Mouse (Mus musculus): ENCODE results near the gene Plekhg5.

Plekhg5 gene

DNA sequence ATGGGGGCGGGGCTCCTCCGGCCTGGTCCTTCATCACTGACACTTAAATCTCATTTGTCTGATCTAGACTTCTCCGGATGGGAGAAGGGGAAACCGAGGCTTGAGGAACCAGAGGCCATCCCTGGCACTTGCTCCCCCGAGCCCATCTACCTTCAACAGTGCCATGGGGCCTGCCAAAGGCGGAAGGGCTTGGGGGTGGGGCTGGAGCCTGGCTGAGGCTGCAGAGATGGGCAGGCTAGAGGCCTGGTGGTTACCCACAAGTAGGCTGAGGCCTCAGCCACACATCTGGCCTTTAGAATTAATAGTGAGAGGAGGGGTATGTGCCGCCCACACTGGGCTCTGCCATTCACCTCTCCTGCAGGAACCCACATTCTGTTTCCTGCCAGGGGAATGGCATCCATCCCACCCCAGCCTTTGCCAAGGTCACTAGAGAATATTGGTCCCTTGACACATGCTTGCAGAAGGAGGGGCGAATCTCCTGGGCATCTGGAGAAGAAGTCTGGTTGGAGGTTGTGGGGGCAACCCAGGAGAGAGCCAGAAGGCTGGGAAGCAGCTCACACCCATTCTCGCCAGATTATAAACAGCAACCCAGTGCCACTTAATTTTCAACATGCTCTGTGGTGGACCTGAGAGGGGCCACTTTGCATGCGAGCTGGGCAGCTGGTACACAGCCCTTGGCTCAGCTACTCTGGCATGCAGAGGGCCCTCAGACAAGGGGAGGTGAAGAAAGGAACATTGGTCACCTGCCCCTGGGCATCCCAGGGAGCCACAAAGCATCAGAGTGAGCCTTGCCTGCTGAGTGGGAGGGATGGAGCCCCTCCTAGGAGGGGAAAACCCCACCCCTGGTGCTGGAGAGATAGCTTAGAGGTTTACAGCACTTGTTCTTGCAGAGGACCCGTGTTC, 1.6 kb upstream of the Plekhg5 start:
- no peak for DNase-seq (ENCODE audit: low read depth, low spot score)

DNA sequence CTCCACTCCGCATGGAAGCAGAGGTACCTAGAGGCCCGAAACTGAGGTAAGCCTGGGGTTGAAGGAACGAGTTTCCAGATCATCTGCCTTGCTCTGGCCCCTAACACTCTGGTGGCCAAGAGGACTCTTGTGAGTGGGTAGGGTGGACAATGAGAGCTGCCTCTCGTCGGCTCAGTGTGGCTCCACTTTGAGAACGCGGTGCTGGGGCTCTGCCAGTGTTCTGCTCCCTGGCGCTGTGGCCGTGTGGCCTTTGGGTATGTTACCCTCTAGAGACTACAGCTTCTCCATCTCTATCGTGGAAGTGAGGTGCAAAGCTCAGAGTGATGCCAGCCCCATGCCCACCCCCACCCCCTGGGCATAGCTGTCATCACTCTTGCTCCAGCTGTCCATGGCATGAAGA, 357 bp downstream of the Plekhg5 start:
- DNase-seq (ENCODE audit: low read depth, low spot score): no peak

DNA sequence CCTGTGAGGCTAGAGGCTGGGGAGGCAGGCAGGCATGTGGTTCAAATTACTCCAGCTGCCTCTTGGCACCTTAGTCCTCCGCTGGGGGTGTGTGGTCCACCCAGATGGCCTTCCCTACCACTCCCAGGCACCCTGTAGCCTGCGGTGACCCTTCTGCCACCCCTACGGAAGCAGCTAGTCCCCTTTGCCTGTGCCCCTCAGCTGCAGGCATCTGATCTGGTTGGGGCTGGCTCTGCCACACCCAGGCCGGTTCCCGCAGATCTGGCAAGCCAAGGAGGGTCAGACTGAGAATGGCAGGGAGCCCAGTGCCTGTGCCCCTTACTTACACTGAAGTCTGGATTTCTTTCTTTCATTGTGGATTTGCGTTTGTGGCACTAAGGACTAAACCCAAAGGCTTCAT, 1.4 kb downstream of the Plekhg5 start:
- DNase-seq (ENCODE audit: low read depth, low spot score): no peak

DNA sequence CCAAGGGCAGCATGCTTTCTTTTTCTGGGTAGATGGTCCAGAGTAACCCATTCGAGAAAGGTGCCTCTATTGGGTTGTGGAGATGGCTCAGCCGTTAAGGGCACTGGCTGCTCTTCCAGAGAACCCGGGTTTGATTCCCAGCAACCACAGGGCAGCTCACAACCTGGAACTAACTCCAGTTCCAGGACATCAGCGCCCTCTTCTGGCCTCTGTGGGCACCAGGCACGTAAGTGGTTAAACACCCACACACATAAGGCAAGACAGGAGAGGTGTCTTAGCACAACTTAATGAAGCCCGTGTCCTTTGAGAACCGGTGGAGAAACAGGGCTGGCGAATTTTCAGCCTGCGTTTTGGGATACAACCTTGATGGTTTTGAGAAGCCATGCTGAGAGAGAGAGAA, 2.2 kb downstream of the Plekhg5 start:
- no peak for DNase-seq (ENCODE audit: low read depth, low spot score)

DNA sequence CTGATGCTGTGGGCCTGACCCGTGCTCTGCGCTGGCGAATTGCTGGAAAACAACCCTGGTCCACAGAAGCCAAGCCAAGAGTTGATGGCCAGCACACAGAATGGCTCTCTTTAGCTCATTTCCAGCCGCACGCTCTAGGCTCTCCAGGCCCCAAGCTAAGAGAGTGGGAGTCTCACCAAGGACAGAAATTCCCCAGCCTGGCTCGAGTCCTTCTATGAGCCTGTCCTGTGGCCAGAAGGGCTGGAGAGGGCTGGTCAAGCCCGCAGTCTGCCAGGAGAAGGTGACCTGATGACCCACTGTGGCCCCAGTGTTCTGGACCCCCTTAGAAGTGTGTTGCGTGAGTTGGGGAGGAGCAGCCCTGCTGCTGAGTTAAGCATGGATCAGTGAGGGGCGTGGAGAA, 4.9 kb downstream of the Plekhg5 start:
- DNase-seq (ENCODE audit: low read depth, low spot score): no peak

DNA sequence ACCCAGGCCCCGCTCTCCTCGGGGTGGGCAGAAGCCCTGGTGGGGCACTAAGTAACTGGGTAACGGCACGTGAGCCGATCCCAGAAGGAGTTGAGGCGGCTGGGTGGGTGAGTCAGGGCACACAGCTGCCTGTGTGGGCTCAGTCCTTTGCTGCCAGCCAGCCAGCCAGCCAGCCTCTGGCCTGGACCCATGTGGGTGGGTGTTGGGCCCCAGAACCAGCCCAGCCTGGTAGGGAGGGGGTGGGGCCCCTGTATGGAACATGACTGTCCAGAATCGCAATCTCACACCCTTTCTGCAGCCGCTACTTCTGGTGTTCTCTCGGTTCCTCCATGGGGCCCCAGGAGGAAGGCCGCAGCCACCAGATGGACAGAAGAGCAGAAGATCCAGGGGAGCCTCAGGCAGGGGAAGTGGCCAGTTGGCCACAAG, 5.8 kb downstream of the Plekhg5 start:
- DNase-seq (ENCODE audit: low read depth, low spot score): no peak

DNA sequence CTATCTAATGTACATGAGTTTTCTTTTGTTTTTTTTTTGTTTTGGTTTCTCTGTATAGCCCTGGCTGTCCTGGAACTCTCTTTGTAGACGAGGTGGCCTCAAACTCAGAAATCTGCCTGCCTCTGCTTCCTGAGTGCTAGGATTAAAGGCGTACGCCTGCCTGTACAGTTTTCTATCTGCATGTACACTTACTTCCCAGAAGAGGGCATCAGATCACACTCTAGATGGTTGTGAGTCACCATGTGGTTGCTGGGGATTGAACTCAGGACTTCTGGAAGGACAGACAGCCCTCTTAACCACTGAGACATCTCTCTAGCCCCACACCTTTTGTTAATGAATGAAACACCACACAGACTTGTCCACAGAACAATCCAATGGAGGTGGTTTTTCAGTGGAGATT, 7.0 kb downstream of the Plekhg5 start:
- no peak for DNase-seq (ENCODE audit: low read depth, low spot score)

DNA sequence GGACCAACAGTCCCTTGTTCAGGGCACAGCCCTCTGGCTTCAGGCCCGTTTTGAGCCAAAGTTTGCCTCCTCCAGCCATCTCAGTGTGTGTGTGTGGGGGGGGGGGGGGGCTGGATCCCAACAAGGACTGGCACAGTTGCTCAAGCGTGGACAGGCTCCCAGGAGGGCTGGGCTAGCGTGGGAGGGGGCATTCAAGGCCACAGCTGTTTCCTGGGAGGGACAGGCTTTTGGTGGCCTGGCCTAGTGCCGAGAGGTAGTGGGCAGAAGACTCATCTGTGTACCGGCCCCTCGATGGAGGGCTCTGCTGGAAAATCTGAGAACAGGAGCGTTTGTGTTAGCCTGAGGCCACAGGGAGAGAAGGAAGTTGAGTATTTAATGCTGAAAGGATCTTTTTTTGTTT, 7.6 kb downstream of the Plekhg5 start:
- no peak for DNase-seq (ENCODE audit: low read depth, low spot score)

DNA sequence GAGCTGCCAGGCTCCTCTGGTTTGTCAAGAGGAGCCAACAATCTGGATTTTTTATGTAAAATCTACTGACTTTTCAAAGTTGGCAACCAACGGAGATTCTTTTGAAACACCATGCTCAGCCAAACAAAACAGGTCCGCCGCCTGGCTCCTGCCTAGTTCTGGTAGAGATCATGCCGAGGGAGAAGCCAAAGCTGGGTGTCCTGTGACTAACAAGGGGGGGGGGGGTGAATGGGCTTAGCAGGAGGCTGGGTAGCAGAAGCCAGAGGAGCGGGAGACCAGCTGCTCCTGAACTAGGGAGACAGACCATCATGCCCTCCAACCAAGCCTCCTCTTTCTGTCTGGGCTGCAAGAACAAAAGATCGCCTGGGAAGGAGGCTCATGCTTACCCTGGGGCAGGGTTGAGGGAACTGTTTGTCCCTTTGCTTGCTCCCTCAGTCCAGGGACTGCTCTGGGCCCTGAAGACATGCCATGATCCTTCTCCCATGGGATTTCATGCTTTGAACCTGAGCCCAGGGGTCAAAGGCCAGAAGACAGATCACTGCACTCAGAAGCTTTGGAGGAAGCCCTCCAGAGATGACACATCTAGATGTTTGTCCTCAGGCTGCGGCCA, 11.4 kb downstream of the Plekhg5 start:
- DNase-seq (ENCODE audit: low read depth, low spot score): no peak

DNA sequence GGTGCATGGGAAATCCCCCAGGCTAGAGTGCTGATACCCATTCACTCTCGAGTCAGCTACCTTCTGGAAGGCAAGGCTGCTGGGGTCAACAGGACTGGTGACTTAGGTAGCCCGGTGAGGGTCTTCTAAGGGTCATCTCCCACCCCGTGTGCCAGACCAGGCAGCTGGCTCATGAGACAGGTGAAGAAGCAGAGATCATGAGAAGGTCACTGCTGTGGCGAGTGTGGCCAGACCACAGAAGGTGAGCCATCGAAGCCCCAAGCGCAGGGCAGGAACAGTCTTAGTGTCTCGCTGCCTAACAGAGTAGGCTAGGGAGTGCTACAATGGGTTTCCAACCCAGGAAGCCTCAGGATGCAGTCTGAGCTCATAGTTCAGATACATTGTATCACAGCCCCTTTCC, 12.3 kb downstream of the Plekhg5 start:
- DNase-seq (ENCODE audit: low read depth, low spot score): no peak

DNA sequence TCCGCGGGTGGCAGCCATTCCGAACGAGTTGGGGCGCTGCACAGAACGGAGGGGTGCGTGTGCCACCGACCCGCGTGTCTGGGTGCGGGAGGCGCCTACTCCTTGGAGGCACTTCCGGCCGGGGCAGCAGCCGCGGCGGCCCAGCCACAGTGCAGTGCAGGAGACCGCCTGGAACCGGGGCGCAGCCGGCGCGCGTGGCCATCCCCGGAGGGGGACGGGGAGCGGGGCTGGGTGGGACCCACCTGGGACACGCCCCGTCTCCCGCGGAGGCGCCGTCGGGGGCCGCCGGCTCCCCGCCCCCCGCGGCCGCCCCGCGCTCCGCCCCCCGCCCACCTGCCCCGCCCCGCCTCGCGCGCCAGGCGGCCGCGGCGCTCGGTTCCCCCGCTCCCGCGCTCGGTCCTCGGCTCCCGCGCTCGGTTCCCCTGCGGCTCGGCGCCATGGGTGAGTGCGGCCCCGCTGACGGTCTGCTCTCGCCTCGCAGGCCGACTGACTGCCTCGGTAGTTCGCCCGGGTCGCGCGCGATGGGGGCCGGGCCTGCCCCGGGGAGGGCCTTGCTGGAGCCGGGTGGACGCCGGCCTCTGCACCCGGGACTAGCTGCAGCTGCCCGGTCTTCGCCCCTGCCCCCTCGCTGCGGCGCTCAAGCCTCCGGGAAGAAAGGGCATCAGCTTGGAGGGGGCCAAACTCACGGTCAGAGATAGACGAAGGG, 14.4 kb downstream of the Plekhg5 start:
- DNase-seq (ENCODE audit: low read depth, low spot score): no peak

DNA sequence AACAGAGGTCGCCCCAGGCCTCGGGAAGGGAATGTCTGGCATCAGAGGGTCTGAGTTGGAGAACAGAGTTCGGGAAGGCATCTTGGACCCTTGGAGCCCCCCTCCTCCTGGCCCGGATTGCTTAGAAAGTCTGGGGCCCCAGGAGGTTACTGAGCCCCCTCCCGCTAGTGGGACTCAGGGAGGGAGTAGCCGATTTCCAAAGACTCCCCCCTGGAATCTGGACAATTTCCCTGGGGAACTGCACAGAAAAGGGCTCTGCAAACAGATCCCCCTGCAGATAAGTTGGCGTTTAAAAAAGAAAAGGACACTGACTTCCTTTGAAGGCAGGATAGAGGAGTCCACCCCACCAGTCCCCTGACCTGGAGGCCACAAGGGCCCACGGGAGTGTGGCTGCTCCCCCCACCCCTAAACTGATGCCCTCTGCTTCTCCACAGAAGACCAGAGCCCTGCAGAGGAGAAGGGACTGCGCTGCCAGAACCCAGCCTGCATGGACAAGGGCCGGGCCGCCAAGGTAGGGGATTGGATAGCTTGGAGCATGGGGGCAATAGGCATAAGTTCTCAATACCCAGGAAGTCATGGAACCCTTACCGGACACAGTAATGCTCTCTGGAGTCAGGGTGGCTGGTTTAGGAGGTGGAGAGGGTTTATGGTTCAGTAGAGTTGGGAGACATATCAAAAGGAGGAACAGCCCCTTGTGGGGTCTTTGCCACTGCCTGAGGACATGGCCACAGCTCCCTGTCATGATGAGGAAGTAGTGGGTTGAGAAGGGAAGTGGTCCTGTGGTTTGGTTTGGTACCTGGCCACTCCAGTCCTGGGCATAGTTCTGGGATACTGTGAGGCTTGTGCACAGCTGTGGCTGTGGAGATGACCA, 15.1 kb downstream of the Plekhg5 start:
- DNase-seq (ENCODE audit: low read depth, low spot score): no peak

DNA sequence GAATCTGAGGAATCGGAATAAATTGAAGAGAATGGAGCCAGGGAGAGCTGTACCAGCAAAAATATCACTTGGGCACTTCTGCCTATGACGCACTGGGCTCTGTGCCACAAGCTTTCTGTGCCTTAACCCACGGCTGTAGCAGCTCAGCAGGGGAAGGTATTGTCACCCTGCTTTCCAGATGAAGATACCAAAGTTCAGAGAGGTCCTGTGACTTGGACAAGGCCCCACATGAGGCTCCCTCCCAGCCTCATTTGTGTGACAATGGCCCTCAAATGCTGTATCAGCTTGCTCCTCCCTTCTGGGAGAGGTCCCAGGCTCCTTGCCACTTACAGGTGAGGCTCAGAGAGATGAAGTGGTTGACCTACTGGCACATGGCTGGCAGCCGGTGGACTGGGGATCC, 15.8 kb downstream of the Plekhg5 start:
- no peak for DNase-seq (ENCODE audit: low read depth, low spot score)

DNA sequence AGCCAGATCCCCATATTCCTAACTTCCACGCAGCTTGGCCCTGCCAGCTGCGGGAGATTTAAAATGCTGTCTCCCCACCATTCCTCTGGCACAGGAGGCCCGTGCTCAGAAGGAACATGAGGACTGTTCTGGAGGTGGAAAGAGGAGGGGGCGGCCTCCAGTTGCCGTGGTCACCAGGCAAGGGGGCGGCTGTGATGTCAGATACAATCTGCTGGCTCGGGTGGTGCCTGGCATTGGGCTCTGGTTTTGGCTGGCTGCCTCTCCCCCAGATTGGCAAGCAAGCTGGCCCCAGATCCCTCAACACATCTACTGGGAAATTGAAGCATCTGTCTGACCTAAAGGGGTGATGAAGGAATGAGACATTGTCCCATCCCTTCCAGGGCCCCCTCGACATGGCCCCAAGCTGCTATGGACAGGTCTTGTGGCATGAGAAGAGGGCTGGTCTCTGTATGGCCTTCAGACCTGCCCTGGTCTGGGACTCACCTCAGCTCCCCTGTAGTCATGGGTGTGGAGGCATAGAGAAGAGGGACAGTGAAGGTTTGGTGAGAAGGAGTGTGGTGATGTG, 16.3 kb downstream of the Plekhg5 start:
- DNase-seq (ENCODE audit: low read depth, low spot score): no peak

DNA sequence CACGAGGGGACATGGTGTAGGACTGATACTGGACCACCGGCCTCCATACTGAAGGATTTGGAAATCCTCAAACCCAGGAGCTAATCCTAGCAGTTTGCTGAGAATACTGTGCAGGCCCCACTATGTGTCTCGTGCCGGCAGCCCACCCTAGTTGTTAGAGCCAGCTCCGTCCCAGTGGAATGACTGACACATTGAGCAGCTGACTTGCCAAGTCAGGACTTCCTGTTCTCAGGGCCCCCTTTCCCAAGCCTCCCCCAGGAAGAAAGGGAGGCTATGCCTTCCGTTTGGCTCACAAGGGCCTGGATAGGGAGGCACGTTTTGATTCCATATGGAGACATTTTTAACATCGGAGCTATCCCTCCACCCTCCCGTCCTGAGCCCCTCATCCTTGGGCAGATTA, 17.9 kb downstream of the Plekhg5 start:
- no peak for DNase-seq (ENCODE audit: low read depth, low spot score)

DNA sequence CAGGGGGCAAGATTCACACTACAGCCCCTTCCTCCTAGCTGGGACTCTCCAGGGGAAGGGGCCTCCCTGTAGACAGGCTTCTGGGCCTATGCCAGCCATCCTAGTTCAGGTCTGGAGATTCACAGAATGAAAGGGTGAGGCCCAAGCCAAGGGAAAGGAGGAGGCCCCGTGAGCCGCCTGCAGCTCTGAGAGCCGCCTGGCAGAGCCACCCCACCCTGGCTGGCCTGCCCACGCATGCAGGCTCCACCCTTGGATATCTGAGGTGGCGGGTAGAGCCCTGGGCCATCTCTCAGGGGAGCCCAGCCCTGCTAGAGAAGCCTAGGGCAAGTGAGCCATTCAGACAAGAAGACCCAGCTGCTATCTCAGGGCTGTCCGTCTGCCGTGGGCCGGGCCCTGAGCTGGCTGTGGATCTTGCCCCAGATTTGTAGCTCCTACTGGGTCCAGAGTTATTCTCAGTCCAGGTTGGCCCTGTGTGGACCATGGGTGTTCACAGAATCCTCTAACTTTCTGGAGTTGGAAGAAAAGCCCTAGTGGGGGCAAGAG, 20.5 kb downstream of the Plekhg5 start:
- peak; percentile 76 for DNase-seq (ENCODE audit: low read depth, low spot score)

DNA sequence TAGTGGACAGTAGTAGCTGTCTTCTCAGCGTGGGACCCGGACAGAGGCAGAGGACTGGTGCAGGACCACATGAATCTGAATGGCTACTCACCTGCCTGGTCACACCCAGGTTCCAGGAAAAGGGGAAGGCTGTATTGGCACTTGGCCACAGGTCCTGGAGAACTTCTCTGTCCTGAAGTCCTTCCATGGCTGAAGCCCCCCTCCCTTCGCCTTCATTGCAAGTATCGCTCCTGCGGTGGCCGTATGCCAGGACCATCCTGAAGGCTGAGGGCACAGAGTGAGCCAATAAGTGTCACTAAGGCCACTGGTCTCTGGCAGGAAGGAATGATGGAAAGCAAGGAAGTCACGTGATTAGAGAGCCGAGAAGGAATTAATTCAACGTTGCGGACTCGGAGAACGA, 21.9 kb downstream of the Plekhg5 start:
- DNase-seq (ENCODE audit: low read depth, low spot score): no peak

DNA sequence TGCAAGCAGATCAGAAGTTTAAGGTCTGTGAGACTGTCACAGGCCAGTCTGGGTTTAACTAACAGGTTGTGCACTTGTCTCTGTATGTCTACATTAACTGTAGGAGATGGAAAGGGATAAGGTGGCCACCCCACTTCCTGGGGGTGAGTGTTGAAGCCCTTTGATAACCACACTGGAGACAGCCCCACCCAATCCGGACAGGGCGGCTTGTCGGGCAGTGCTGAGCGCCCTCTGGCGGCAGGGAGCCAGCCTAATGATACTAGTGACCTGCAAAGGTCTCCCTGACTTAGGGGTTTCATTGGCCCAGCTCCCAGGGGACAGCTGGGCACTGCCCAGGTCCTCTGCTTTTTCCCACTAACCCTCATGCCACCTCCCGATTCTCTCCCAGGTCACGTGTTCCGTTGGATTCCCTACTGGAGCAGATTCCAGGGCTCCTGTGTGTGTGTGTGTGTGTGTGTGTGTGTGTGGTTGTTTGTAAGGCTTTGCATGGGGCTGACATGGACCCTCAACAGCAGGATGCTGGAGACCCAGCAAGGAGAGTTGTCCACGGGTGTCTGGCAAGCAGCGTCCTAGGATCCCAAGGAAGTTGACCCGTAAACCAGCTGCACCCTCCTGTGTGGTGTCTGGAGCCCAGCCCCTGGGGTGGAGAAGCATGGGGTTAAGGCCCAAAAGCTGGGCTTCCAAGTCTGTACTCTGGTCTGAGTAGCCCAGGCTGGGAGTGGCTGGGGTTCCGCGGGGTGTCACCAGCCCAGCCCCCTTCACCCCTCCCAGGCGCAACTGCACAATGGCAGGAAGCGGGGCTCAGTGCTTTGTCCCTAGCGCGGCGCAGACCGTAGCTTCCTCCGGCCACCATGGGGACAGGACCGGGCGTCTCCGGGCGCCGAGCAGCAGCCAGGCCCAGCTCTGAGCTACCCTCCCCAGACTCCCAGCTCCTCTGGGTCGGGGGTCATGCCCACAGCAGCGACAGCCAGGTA, 23.9 kb downstream of the Plekhg5 start:
- peak; percentile 80 for DNase-seq (ENCODE audit: low read depth, low spot score)

DNA sequence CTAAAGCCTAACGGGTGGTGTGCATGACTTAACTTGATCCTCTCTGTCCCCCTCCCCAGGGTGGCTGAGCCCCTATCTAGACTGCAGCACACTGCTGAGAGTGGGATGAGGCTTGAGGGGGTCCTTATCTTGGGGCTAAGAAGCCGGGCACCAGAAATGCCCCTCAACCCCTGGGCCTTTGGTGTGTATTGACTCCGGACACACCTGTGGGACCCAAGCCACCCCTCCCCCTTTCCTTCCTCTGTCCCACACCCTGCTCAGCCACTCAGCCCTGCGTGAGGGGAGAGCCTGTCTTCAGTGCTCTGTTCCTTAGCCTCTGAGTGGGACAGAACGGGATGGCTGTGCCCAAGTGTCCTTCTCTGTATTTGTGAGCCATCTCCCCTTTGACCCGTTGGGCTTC, 24.6 kb downstream of the Plekhg5 start:
- DNase-seq (ENCODE audit: low read depth, low spot score): no peak
